Mouse (Mus musculus): ENCODE results near the gene Sdf2l1.

GRCm38 (mm10) chr16:17117309-17117799, 14.8 kb downstream of the Sdf2l1 start:
- no peak for TF ChIP-seq POLR2AphosphoS2 (IDR thresholded peaks at IDR 0.05; ENCODE audit: insufficient read length, low read depth)
- TF ChIP-seq CEBPB (IDR thresholded peaks at IDR 0.05; ENCODE audit: insufficient read depth, poor library complexity, severe bottlenecking), result no peak
- no peak for TF ChIP-seq POLR2A (IDR thresholded peaks at IDR 0.05; ENCODE audit: insufficient read length, low read depth)
- TF ChIP-seq USF1 (IDR thresholded peaks at IDR 0.05; ENCODE audit: low read depth), result no peak
- TF ChIP-seq MAX (IDR thresholded peaks at IDR 0.05; ENCODE audit: low read depth), result no peak
- no peak for TF ChIP-seq MYOG (IDR thresholded peaks at IDR 0.05; ENCODE audit: control insufficient read depth in 1 of 3, insufficient read depth in 1 of 3, insufficient read length in 2 of 3, low read depth in 2 of 3)
- TF ChIP-seq SRF (IDR thresholded peaks at IDR 0.05; ENCODE audit: control insufficient read depth, insufficient read length, low read depth), result no peak
